Mouse (Mus musculus): ENCODE data around the gene Trmt1.

DNA sequence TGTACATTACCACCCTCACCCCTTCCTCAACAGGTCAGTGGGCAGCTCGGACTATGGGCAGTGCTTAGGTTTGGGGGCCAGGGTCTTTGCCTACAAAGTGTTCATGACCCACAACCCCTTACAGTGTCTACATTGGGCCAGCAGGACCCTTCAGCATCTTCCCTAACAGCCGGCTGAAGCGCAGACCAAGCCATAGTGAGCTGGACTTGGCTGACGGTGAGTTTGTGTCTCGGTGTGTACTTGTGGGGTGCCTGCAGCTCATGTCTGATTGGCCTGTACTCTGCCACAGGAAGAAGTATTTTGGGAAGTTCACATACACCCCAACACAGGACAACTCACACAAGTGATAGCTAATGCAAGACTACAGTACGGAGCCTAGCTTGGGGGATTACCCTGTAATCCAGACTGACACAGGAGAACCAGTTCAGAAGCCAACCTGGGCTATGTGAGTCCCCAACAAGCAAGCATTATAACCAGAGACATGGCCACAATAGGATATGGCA is 16.9 kb downstream of the Trmt1 start:
- TF ChIP-seq ZKSCAN1 (IDR thresholded peaks at IDR 0.05; ENCODE audit: borderline replicate concordance, low read depth, low read length) (no peak), RCOR1 (conservative IDR thresholded peaks at IDR 0.05; ENCODE audit: low read depth, low read length) (no peak), SIN3A (IDR thresholded peaks at IDR 0.05; ENCODE audit: low read length) (no peak)
